Mouse (Mus musculus) lung, embryonic 15.5 days (tissue): ENCODE measurements at regions not wholly inside any gene's neighbourhood (a gene's known extent, or its start where the extent isn't known, plus 50 kb on each side); places are given as distances from the start of the nearest gene placed in this dataset.

Experiments used
- ATAC-seq: fragments of 200-750 bp; cut with Nextera tagmentation; 2 replicates; pipeline ENCODE4 v1.8.0; 2017; ENCODE audit warnings: moderate number of reproducible peaks, borderline replicate concordance; ENCODE audit not compliant: low FRiP score, low TSS enrichment; ENCODE audit errors: extremely low read depth
- H3K27ac ChIP-seq: fragments of 300-500 bp; sonication (generic); 2 replicates; pipeline ENCODE4 v1.5.1; 2015; ENCODE audit warnings: moderate library complexity, mild to moderate bottlenecking, inconsistent platforms
- H3K27me3 ChIP-seq: fragments of 300-500 bp; sonication (generic); 2 replicates; pipeline ENCODE4 v1.6.1; 2015; ENCODE audit warnings: inconsistent platforms
- H3K36me3 ChIP-seq: fragments of 300-500 bp; sonication (generic); 2 replicates; pipeline ENCODE4 v1.6.1; 2015; ENCODE audit warnings: inconsistent platforms
- H3K4me1 ChIP-seq: fragments of 300-500 bp; sonication (generic); 2 replicates; pipeline ENCODE4 v1.6.1; 2015; ENCODE audit warnings: inconsistent platforms
- H3K4me2 ChIP-seq: fragments of 300-500 bp; sonication (generic); 2 replicates; pipeline ENCODE4 v1.6.1; 2015; ENCODE audit warnings: inconsistent platforms, mild to moderate bottlenecking, moderate library complexity
- H3K4me3 ChIP-seq: fragments of 300-500 bp; sonication (generic); 2 replicates; pipeline ENCODE4 v1.5.1; 2015; ENCODE audit warnings: mild to moderate bottlenecking, inconsistent platforms
- H3K9ac ChIP-seq: fragments of 300-500 bp; sonication (generic); 2 replicates; pipeline ENCODE4 v1.6.1; 2015; ENCODE audit warnings: inconsistent platforms
- H3K9me3 ChIP-seq: fragments of 300-500 bp; sonication (generic); 2 replicates; pipeline ENCODE4 v1.6.1; 2016; ENCODE audit warnings: inconsistent platforms
- WGBS: fragments of 180-500 bp; shearing (Covaris S2); methylation state at CpG from one replicate; pipeline ENCODE4 v1.1.7; 2015; 5-methylcytosine and 5-hydroxymethylcytosine counted together

- Histone ChIP-seq H3K4me3 (no peak overlapping the region), H3K9me3 (no peaks in the 10 kb centered on the region), H3K36me3 (no peaks in the 10 kb centered on the region), H3K4me1 (no peaks in the 10 kb centered on the region), H3K27ac (no peak overlapping the region), H3K9ac (no peak overlapping the region), H3K27me3 (no peaks in the 10 kb centered on the region), H3K4me2 (no peak overlapping the region)
- WGBS, result 85% methylated on average over 2 of the region's 2 CpGs
- ATAC-seq, result no peak
Measured at GRCm38 (mm10) chr13:101552451-101552850, 215.6 kb downstream of the Pik3r1 start.

- Histone ChIP-seq H3K27me3 (no peaks in the 10 kb centered on the region), H3K4me1 (no peaks in the 10 kb centered on the region), H3K9ac (no peak overlapping the region), H3K4me3 (no peak overlapping the region), H3K36me3 (no peaks in the 10 kb centered on the region), H3K9me3 (no peaks in the 10 kb centered on the region), H3K27ac (no peak overlapping the region), H3K4me2 (no peak overlapping the region)
- no peak for ATAC-seq
- WGBS, result 71% methylated on average over 6 of the region's 6 CpGs
Measured at GRCm38 (mm10) chr13:101551068-101551467, 216.9 kb downstream of the Pik3r1 start.

- no peaks in the 10 kb centered on the region for H3K4me1 ChIP-seq
- H3K27me3 ChIP-seq, result no peaks in the 10 kb centered on the region
- H3K4me2 ChIP-seq, result no peak overlapping the region
- H3K9me3 ChIP-seq, result no peaks in the 10 kb centered on the region
- no peak overlapping the region for H3K4me3 ChIP-seq
- ATAC-seq, result no peak
- no peak overlapping the region for H3K27ac ChIP-seq
- WGBS, result 77% methylated on average over 5 of the region's 5 CpGs
- H3K36me3 ChIP-seq, result no peaks in the 10 kb centered on the region
- no peak overlapping the region for H3K9ac ChIP-seq
Measured at GRCm38 (mm10) chr13:101550526-101550925, 217.5 kb downstream of the Pik3r1 start.

- H3K27me3 ChIP-seq, result no peaks in the 10 kb centered on the region
- WGBS, result 18% methylated on average over 6 of the region's 6 CpGs
- no peaks in the 10 kb centered on the region for H3K9me3 ChIP-seq
- no peak overlapping the region for H3K4me3 ChIP-seq
- H3K9ac ChIP-seq, result no peak overlapping the region
- H3K36me3 ChIP-seq, result no peaks in the 10 kb centered on the region
- H3K4me1 ChIP-seq, result no peaks in the 10 kb centered on the region
- H3K4me2 ChIP-seq, result no peak overlapping the region
- ATAC-seq, result no peak; the same call in 1 of the 2 replicates
- H3K27ac ChIP-seq, result no peak overlapping the region
Measured at GRCm38 (mm10) chr13:101547887-101548286, 220.1 kb downstream of the Pik3r1 start.

GRCm38 (mm10) chr13:101547365-101547764 is 220.7 kb downstream of the Pik3r1 start:
- Histone ChIP-seq H3K4me3 (no peak overlapping the region), H3K27ac (no peak overlapping the region), H3K4me1 (no peaks in the 10 kb centered on the region), H3K27me3 (no peaks in the 10 kb centered on the region), H3K9me3 (no peaks in the 10 kb centered on the region), H3K4me2 (no peak overlapping the region), H3K36me3 (no peaks in the 10 kb centered on the region), H3K9ac (no peak overlapping the region)
- 82% methylated on average over 2 of the region's 2 CpGs for WGBS
- ATAC-seq, result no peak

GRCm38 (mm10) chr13:101545344-101546181 is 222.5 kb downstream of the Pik3r1 start:
- Histone ChIP-seq H3K4me1 (no peaks in the 10 kb centered on the region; the same call in 1 of the 2 replicates), H3K27me3 (no peaks in the 10 kb centered on the region), H3K9me3 (no peaks in the 10 kb centered on the region), H3K4me2 (no peak overlapping the region), H3K9ac (no peak overlapping the region), H3K36me3 (no peaks in the 10 kb centered on the region), H3K27ac (no peak overlapping the region), H3K4me3 (no peak overlapping the region)
- peak; percentile 57; the same call in 1 of the 2 replicates for ATAC-seq
- 53% methylated on average over 6 of the region's 6 CpGs for WGBS

- Histone ChIP-seq H3K4me2 (peak overlapping the region; percentile 32; the same call in 1 of the 2 replicates), H3K9me3 (no peaks in the 10 kb centered on the region), H3K27ac (no peak overlapping the region), H3K9ac (no peak overlapping the region), H3K36me3 (no peaks in the 10 kb centered on the region), H3K27me3 (no peaks in the 10 kb centered on the region), H3K4me1 (no peaks in the 10 kb centered on the region; the same call in 1 of the 2 replicates), H3K4me3 (no peak overlapping the region)
- no peak for ATAC-seq
- WGBS, result 44% methylated on average over 14 of the region's 14 CpGs
Measured at GRCm38 (mm10) chr13:101540391-101541191, 227.4 kb downstream of the Pik3r1 start.

- no peaks in the 10 kb centered on the region for H3K36me3 ChIP-seq
- H3K4me2 ChIP-seq, result no peak overlapping the region
- H3K4me3 ChIP-seq, result no peak overlapping the region
- no peak overlapping the region for H3K9ac ChIP-seq
- no peak overlapping the region for H3K27ac ChIP-seq
- 58% methylated on average over 1 of the region's 1 CpGs for WGBS
- no peaks in the 10 kb centered on the region for H3K9me3 ChIP-seq
- ATAC-seq, result no peak
- no peaks in the 10 kb centered on the region; the same call in 1 of the 2 replicates for H3K4me1 ChIP-seq
- H3K27me3 ChIP-seq, result no peaks in the 10 kb centered on the region
Measured at GRCm38 (mm10) chr13:101538110-101538509, 229.9 kb downstream of the Pik3r1 start.

- Histone ChIP-seq H3K4me1 (no peaks in the 10 kb centered on the region; the same call in 1 of the 2 replicates), H3K9me3 (no peaks in the 10 kb centered on the region), H3K36me3 (no peaks in the 10 kb centered on the region), H3K27me3 (no peaks in the 10 kb centered on the region), H3K9ac (no peak overlapping the region), H3K4me2 (no peak overlapping the region), H3K27ac (no peak overlapping the region), H3K4me3 (no peak overlapping the region)
- WGBS, result 88% methylated on average over 1 of the region's 1 CpGs
- ATAC-seq, result no peak
Measured at GRCm38 (mm10) chr13:101536019-101536418, 232.0 kb downstream of the Pik3r1 start.

- 67% methylated on average over 3 of the region's 3 CpGs for WGBS
- H3K4me2 ChIP-seq, result no peak overlapping the region
- ATAC-seq, result no peak
Measured at GRCm38 (mm10) chr13:101535331-101535866, 232.6 kb downstream of the Pik3r1 start.

GRCm38 (mm10) chr13:101534490-101534889 is 233.5 kb downstream of the Pik3r1 start:
- no peaks in the 10 kb centered on the region for H3K9me3 ChIP-seq
- no peaks in the 10 kb centered on the region for H3K36me3 ChIP-seq
- H3K4me3 ChIP-seq, result no peak overlapping the region
- H3K4me2 ChIP-seq, result no peak overlapping the region
- H3K4me1 ChIP-seq, result no peaks in the 10 kb centered on the region
- no peak for ATAC-seq
- 63% methylated on average over 6 of the region's 6 CpGs for WGBS
- no peaks in the 10 kb centered on the region for H3K27me3 ChIP-seq
- H3K9ac ChIP-seq, result no peak overlapping the region
- H3K27ac ChIP-seq, result no peak overlapping the region

More at GRCm38 (mm10) chr13:101535331-101535866, 232.6 kb downstream of the Pik3r1 start:
- Histone ChIP-seq H3K27ac (no peak overlapping the region), H3K4me3 (no peak overlapping the region), H3K9me3 (no peaks in the 10 kb centered on the region), H3K27me3 (no peaks in the 10 kb centered on the region), H3K4me1 (no peaks in the 10 kb centered on the region; the same call in 1 of the 2 replicates), H3K36me3 (no peaks in the 10 kb centered on the region), H3K9ac (no peak overlapping the region)

- no peaks in the 10 kb centered on the region for H3K36me3 ChIP-seq
- no peaks in the 10 kb centered on the region for H3K9me3 ChIP-seq
- no peaks in the 10 kb centered on the region for H3K27me3 ChIP-seq
- H3K9ac ChIP-seq, result no peak overlapping the region
- 40% methylated on average over 4 of the region's 4 CpGs for WGBS
- no peaks in the 10 kb centered on the region for H3K4me1 ChIP-seq
- no peak overlapping the region for H3K4me2 ChIP-seq
- no peak overlapping the region for H3K27ac ChIP-seq
- no peak overlapping the region for H3K4me3 ChIP-seq
- ATAC-seq, result no peak
Measured at GRCm38 (mm10) chr13:101532913-101533312, 235.1 kb downstream of the Pik3r1 start.
